Mouse (Mus musculus): Measurements from ENCODE around the gene Vmn2r35.
"Not testable (repeated sequence)": the region's sequence is repeated elsewhere in the genome, so short reads cannot be mapped to it uniquely, and the experiment has no call there.

Vmn2r35 gene

GRCm38 (mm10) chr7:7819767-7820166 lies at the start of gene Vmn2r35:
TSS of gene Vmn2r35 (minus strand) at chr7:7819867.
- DNase-seq (ENCODE audit: extremely low read depth, insufficient read length, low spot score) = not testable (repeated sequence)

- DNase-seq (ENCODE audit: extremely low read depth, insufficient read length, low spot score) = not testable (repeated sequence)
Measured at GRCm38 (mm10) chr7:7794196-7794595, 25.5 kb downstream of the Vmn2r35 start.

Measured in 3134 (cell line).